Mouse (Mus musculus) NIH3T3 (cell line): ENCODE measurements around the gene Grm8.

Experiments used
- DNase-seq: peaks from one replicate; pipeline ENCODE4 v3.0.0-alpha.2; 2012; ENCODE audit warnings: low read depth

The Grm8 gene

GRCm38 (mm10) chr6:27645054-27645453 lies 489.9 kb downstream of the Grm8 start:
- no peak for DNase-seq

- DNase-seq, result no peak
Measured at GRCm38 (mm10) chr6:27635898-27636297, 499.1 kb downstream of the Grm8 start.

DNA sequence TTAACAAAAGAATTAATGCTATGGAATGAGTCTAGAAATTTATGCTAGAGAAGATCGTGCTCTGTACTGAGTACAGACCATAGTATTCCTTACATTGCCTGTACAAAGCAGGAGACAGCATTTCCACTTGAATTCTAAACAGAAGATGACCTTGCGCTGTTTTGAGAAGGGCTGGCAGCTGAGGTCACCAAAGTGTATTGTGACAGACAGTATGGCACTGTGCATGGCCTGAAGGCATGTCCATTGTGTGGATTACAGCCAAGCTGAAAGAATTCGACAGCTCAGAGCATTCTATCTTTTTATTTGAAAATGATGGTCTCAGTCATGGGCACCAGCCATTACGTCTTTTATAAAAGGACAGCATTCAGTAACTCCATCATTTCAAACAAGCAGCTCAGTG lies 517.5 kb downstream of the Grm8 start:
- DNase-seq, result no peak

DNA sequence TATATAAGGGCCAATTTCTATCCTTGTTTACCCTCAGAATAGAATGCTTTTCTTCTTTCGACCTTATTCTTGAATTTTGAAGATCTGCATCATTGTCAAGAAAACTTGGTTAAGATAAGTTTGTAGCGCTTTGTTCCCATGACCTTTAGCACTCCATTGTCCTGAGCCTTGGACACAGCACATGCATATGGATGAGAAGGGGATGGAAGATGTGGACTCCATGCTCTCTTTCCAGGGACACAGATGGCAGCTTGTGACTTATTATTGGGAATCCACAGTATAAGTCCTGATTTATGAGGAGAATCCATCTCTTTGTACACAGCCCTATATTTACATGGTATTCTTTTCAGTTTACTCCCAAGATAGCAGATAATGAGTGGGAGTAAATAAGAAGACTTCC lies 554.5 kb downstream of the Grm8 start:
- no peak for DNase-seq

GRCm38 (mm10) chr6:27545516-27545915 lies 589.5 kb downstream of the Grm8 start:
- DNase-seq, result no peak

DNA sequence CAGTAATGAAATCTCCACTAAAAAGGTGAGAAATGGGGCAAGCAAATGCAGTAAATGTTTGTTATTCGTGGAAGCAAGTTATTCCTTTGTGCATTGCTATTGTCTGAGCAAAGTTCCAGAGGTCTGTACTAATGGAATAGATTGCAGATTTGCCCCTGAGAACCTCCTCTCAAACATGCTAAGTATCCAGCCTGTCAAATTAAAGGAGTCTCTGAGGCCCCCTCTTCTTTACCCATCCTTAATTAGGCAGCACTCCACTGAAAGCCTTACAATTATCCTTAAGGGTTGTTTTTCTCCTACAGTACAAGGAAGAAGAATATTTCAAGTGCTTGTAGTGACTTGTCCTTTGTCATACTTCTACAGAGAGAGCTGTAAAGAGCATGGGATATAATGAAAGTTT lies 617.4 kb downstream of the Grm8 start:
- DNase-seq, result no peak

- DNase-seq, result no peak
Measured at GRCm38 (mm10) chr6:27460998-27461397, 674.0 kb downstream of the Grm8 start.

GRCm38 (mm10) chr6:27408473-27408872 lies 726.5 kb downstream of the Grm8 start:
- DNase-seq, result no peak

DNA sequence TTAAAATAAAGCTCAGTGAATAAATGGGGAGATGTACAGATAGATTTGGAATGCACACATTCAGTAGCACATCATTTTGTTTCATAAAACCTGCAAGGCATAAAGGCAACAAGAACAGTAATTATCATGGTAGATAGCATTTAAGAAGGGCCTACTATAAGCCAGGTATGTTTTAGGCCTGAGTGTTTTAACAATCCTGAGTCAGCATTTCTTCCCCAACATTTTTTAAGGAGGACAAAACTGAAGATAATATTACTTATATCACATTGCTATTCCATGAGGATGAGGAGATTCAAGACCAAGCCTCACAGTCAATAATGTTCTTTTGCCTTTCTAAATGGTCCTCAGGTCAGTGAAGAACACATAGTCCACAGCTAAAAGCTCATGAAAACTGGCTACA lies 762.6 kb downstream of the Grm8 start:
- no peak for DNase-seq

GRCm38 (mm10) chr6:27371095-27371494 lies 763.9 kb downstream of the Grm8 start:
- DNase-seq, result no peak

DNA sequence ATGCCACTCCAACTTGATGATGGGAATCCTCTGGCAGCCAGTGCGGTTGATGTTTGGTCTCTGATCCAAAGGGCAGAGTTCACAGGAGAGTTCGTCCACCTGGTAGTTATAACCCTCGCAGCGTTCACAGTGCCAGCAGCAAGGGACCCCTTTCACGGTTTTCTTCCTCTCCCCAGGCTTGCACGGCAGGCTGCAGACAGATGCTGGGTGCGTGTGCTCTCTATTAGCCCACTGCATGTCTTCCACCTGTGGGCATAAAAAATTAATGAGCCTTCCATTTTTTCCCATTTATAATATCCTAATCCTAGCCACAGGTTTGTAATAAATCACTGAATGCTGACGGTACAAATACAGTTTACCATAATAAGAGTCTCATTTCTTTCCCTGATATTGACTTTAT lies 771.2 kb downstream of the Grm8 start:
- DNase-seq, result no peak

GRCm38 (mm10) chr6:27360440-27360839 lies 774.5 kb downstream of the Grm8 start:
- no peak for DNase-seq

DNA sequence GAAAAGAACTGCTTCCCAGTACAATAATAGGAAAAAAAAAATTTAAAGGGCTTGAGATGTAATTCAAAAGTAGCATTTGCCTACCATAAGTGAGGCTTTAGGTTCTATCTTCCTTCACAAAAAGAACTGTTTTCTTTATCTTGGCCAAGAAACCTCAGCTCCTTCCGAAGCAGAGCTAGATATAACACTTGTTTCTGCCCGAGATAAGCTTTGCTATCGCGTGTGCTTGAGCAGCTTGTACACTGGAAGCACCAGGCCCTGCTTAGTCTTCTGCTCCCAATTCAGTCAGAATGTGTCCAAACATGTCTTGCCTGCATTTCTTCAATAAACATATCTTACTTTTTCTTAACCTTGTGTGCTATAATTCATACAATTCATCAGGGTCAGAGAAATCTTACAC lies 783.8 kb downstream of the Grm8 start:
- DNase-seq, result no peak

GRCm38 (mm10) chr6:27348272-27348671 lies 786.7 kb downstream of the Grm8 start:
- DNase-seq, result no peak

DNA sequence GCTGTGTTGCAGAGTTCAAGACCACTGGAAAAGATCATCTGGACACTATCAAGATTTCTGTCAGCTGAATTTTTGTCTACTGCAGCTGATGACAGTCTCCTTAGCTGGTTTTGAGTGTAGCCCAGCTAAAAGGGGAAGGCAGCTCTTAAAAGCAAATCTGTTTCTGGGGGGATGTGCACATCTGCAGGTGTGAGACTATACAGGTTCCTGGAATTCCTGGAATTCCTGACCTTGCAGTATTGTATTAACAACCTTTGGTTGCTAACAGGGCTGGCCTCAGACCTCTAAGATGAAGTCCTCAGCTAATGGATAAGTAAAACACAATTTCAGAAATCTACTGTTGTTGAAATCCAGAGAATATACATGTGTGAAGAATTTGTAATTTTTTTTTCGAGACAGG lies 788.7 kb downstream of the Grm8 start:
- no peak for DNase-seq

DNA sequence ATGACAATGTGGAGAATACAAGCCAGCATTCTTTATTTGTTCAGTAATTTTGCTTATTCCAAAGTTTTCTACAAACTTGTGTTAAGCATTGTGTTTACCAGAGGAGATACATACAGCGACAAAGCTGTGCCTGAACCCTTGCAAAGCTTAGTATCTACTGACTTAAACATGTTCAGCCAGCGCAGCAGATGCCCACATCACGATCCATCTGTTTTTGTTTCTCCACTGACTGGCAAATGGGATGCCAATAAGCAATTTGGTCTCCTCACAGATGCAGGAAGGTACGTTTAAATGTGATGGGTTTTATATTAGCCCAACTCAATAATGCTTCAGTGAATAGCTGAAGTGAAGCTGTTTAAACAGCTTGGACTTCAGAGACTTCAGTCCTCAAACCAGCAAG lies 794.8 kb downstream of the Grm8 start:
- no peak for DNase-seq

- DNase-seq, result no peak
Measured at GRCm38 (mm10) chr6:27318575-27318974, 816.4 kb downstream of the Grm8 start.

- DNase-seq, result no peak
Measured at GRCm38 (mm10) chr6:27317422-27317821, 817.6 kb downstream of the Grm8 start.

DNA sequence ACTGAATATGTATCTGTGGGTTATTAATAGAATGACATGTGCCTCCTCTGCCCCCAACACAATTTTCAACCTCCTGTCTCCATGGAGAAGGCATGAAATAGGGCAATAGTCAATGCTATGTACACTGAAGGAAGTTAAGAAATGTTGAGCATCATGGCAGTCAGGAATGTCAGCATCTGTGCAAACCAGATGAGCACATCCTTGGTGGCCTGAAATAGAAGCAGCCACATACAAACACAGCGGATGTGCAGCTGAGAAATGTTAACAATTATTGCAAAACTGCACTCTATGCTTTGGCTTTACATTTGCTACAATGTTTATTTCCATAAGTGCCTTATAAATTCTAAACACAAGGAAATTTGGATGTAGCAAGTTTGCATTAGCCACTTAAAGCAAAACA lies 819.0 kb downstream of the Grm8 start:
- DNase-seq, result no peak

- no peak for DNase-seq
Measured at GRCm38 (mm10) chr6:27314273-27315009, 820.5 kb downstream of the Grm8 start.

GRCm38 (mm10) chr6:27310401-27310800 lies 824.6 kb downstream of the Grm8 start:
- no peak for DNase-seq

GRCm38 (mm10) chr6:27305351-27305750 lies 829.6 kb downstream of the Grm8 start:
- no peak for DNase-seq

GRCm38 (mm10) chr6:27264972-27265371 lies 870.0 kb downstream of the Grm8 start:
- no peak for DNase-seq

- no peak for DNase-seq
Measured at GRCm38 (mm10) chr6:27262611-27263010, 872.4 kb downstream of the Grm8 start.
